Mouse (Mus musculus) small intestine, adult 2 months (tissue): Measurements from ENCODE around the gene Rpl18.

Source experiments
- CTCF ChIP-seq: fragments of 200-500 bp; IDR thresholded peaks from 2 replicates; pipeline ENCODE4 v1.5.1; 2012; ENCODE audit warnings: low read depth, mild to moderate bottlenecking, control low read depth, inconsistent platforms, low read length, moderate library complexity, mixed read lengths; ENCODE audit not compliant: insufficient replicate concordance, insufficient read length; ENCODE audit errors: extremely low read depth
- POLR2A ChIP-seq: fragments of 200-500 bp; IDR thresholded peaks from 2 replicates; pipeline ENCODE4 v1.6.1; 2012; ENCODE audit warnings: low read depth, mild to moderate bottlenecking, control low read depth, inconsistent platforms, low read length, moderate library complexity

GRCm38 (mm10) chr7:45746518-45746917 lies 31.3 kb downstream of the Rpl18 start:
- TF ChIP-seq CTCF = peak; percentile 72; the same call in 1 of the 2 replicates
- TF ChIP-seq POLR2A = no peak
